Mouse (Mus musculus) heart, embryonic 12.5 days (tissue): ENCODE results near the gene Rhbdd2. TPM values are rescaled to one million over a fixed set of nuclear protein-coding genes. Genes with fewer than 3 reads are reported as not detected.

ENCODE experiments used
- ATAC-seq: fragments of 200-750 bp; cut with Nextera tagmentation; 2 replicates; pipeline ENCODE4 v1.8.0; 2017; ENCODE audit warnings: moderate TSS enrichment, moderate library complexity; ENCODE audit not compliant: insufficient number of reproducible peaks, low FRiP score
- H3K27ac ChIP-seq: fragments of 300-500 bp; sonication (generic); 2 replicates; pipeline ENCODE4 v1.5.1; 2016; ENCODE audit warnings: mild to moderate bottlenecking, moderate library complexity; ENCODE audit not compliant: poor library complexity, severe bottlenecking
- H3K27me3 ChIP-seq: fragments of 300-500 bp; sonication (generic); replicated peaks from 2 replicates; pipeline ENCODE4 v1.6.1; 2016; ENCODE audit warnings: mild to moderate bottlenecking, moderate library complexity
- H3K36me3 ChIP-seq: fragments of 300-500 bp; sonication (generic); 2 replicates; pipeline ENCODE4 v1.6.1; 2016; ENCODE audit warnings: mild to moderate bottlenecking, moderate library complexity
- H3K4me1 ChIP-seq: fragments of 300-500 bp; sonication (generic); replicated peaks from 2 replicates; pipeline ENCODE4 v1.6.1; 2016; ENCODE audit warnings: mild to moderate bottlenecking
- H3K4me2 ChIP-seq: fragments of 300-500 bp; sonication (generic); 2 replicates; pipeline ENCODE4 v1.6.1; 2016; ENCODE audit warnings: mild to moderate bottlenecking, moderate library complexity
- H3K4me3 ChIP-seq: fragments of 300-500 bp; sonication (generic); 2 replicates; pipeline ENCODE4 v1.5.1; 2016; ENCODE audit warnings: mild to moderate bottlenecking
- H3K9ac ChIP-seq: fragments of 300-500 bp; sonication (generic); 2 replicates; pipeline ENCODE4 v1.6.1; 2016; ENCODE audit warnings: mild to moderate bottlenecking, moderate library complexity
- H3K9me3 ChIP-seq: fragments of 300-500 bp; sonication (generic); replicated peaks from 2 replicates; pipeline ENCODE4 v1.6.1; 2016; ENCODE audit warnings: mild to moderate bottlenecking, moderate library complexity
- WGBS: fragments of 180-500 bp; shearing (Covaris S2); methylation state at CpG from one replicate; pipeline ENCODE4 v1.1.7; 2016; 5-methylcytosine and 5-hydroxymethylcytosine counted together
- polyA plus RNA-seq: library from polyadenylated mRNA; unstranded; fragments of >200 nt; fragmentation: Nextera tagmentation; extraction: Ambion mirVana; gene quantifications from 2 replicates; pipeline ENCODE4 v1.2.1, GENCODE M21; 2016

The Rhbdd2 gene
- polyA plus RNA-seq, 1 experiment from 2014 or later: 39.2 TPM

- Histone ChIP-seq H3K36me3 (no peaks in the 10 kb centered on the region), H3K4me2 (no peak overlapping the region), H3K4me1 (no peaks in the 10 kb centered on the region), H3K9ac (no peak overlapping the region), H3K9me3 (no peaks in the 10 kb centered on the region), H3K4me3 (no peak overlapping the region), H3K27me3 (peaks cover 2% of the 10 kb centered on the region; the same call in 1 of the 2 replicates), H3K27ac (no peak overlapping the region)
- WGBS: 78% methylated on average over 6 of the region's 6 CpGs
- ATAC-seq: no peak
These were observed 48.6 kb downstream of the Rhbdd2 start for GRCm38 (mm10) chr5:135680967-135681545.

- Histone ChIP-seq H3K9me3 (no peaks in the 10 kb centered on the region), H3K27me3 (no peaks in the 10 kb centered on the region), H3K4me3 (no peak overlapping the region), H3K36me3 (no peaks in the 10 kb centered on the region), H3K9ac (no peak overlapping the region), H3K27ac (no peak overlapping the region), H3K4me2 (no peak overlapping the region), H3K4me1 (peaks cover 4% of the 10 kb centered on the region; the same call in 1 of the 2 replicates)
- 99% methylated on average over 5 of the region's 5 CpGs for WGBS
- ATAC-seq: no peak
These were observed 49.6 kb downstream of the Rhbdd2 start for GRCm38 (mm10) chr5:135682009-135682408.

GRCm38 (mm10) chr5:135682942-135683570 lies 50.6 kb downstream of the Rhbdd2 start:
- H3K27me3 ChIP-seq: no peaks in the 10 kb centered on the region
- no peak for ATAC-seq
- H3K27ac ChIP-seq: no peak overlapping the region
- H3K4me2 ChIP-seq: no peak overlapping the region
- H3K4me1 ChIP-seq: peaks cover 8% of the 10 kb centered on the region; the same call in 1 of the 2 replicates
- H3K4me3 ChIP-seq: no peak overlapping the region
- H3K9me3 ChIP-seq: no peaks in the 10 kb centered on the region
- H3K9ac ChIP-seq: no peak overlapping the region
- 77% methylated on average over 12 of the region's 12 CpGs for WGBS
- H3K36me3 ChIP-seq: no peaks in the 10 kb centered on the region

- H3K27me3 ChIP-seq: no peaks in the 10 kb centered on the region
- 85% methylated on average over 5 of the region's 5 CpGs for WGBS
- H3K9me3 ChIP-seq: no peaks in the 10 kb centered on the region
- H3K4me1 ChIP-seq: peaks cover 28% of the 10 kb centered on the region
- H3K36me3 ChIP-seq: peaks cover 4% of the 10 kb centered on the region; the same call in 1 of the 2 replicates
- H3K27ac ChIP-seq: no peak overlapping the region
- no peak for ATAC-seq
- H3K4me3 ChIP-seq: peak overlapping the region; percentile 80
- H3K4me2 ChIP-seq: peak overlapping the region; percentile 94
- H3K9ac ChIP-seq: peak overlapping the region; percentile 94; the same call in 1 of the 2 replicates
These were observed 58.0 kb downstream of the Rhbdd2 start for GRCm38 (mm10) chr5:135690401-135690800.

GRCm38 (mm10) chr5:135691266-135691665 lies 58.8 kb downstream of the Rhbdd2 start:
- no peak overlapping the region for H3K27ac ChIP-seq
- 77% methylated on average over 4 of the region's 4 CpGs for WGBS
- H3K4me1 ChIP-seq: peaks cover 28% of the 10 kb centered on the region
- no peak for ATAC-seq
- no peaks in the 10 kb centered on the region for H3K27me3 ChIP-seq
- H3K9ac ChIP-seq: no peak overlapping the region
- H3K4me2 ChIP-seq: no peak overlapping the region
- H3K36me3 ChIP-seq: peaks cover 4% of the 10 kb centered on the region; the same call in 1 of the 2 replicates
- H3K9me3 ChIP-seq: no peaks in the 10 kb centered on the region
- H3K4me3 ChIP-seq: no peak overlapping the region

- Histone ChIP-seq H3K4me3 (no peak overlapping the region), H3K27me3 (no peaks in the 10 kb centered on the region), H3K4me2 (no peak overlapping the region), H3K9me3 (no peaks in the 10 kb centered on the region), H3K36me3 (peaks cover 7% of the 10 kb centered on the region; the same call in 1 of the 2 replicates), H3K4me1 (peaks cover 26% of the 10 kb centered on the region), H3K9ac (no peak overlapping the region), H3K27ac (no peak overlapping the region)
- no peak for ATAC-seq
- 92% methylated on average over 5 of the region's 5 CpGs for WGBS
These were observed 60.9 kb downstream of the Rhbdd2 start for GRCm38 (mm10) chr5:135693281-135693853.

GRCm38 (mm10) chr5:135695277-135695721 lies 62.9 kb downstream of the Rhbdd2 start:
- Histone ChIP-seq H3K9me3 (no peaks in the 10 kb centered on the region), H3K4me1 (peaks cover 16% of the 10 kb centered on the region), H3K4me3 (no peak overlapping the region), H3K36me3 (peaks cover 19% of the 10 kb centered on the region), H3K9ac (no peak overlapping the region), H3K27ac (no peak overlapping the region), H3K4me2 (no peak overlapping the region), H3K27me3 (no peaks in the 10 kb centered on the region)
- ATAC-seq: no peak
- WGBS: 71% methylated on average over 7 of the region's 7 CpGs

Other genes starting within 250 kb of the Rhbdd2 start
- gene Pom121, start 238.1 kb upstream of the Rhbdd2 start, polyA plus RNA-seq: 14.7 and 16.5 TPM in 2 replicates
- 44.8 and 45.0 TPM in 2 replicates for gene Hip1, start 87.5 kb upstream of the Rhbdd2 start, polyA plus RNA-seq
- gene Ccl26, start 69.0 kb upstream of the Rhbdd2 start, polyA plus RNA-seq: not detected in 2 replicates
- 0.56 and 0.73 TPM in 2 replicates for gene Ccl24, start 59.6 kb upstream of the Rhbdd2 start, polyA plus RNA-seq
- 50.6 and 54.0 TPM in 2 replicates for gene Por, start 37.4 kb downstream of the Rhbdd2 start, polyA plus RNA-seq
- 34.5 and 35.8 TPM in 2 replicates for gene Tmem120a, start 111.8 kb downstream of the Rhbdd2 start, polyA plus RNA-seq
- not detected in 2 replicates for gene Styxl1, start 145.8 kb downstream of the Rhbdd2 start, polyA plus RNA-seq
- 950 TPM in 2 replicates for gene Mdh2, start 145.9 kb downstream of the Rhbdd2 start, polyA plus RNA-seq
- 0.22 TPM in 1 of 2 replicates, not detected in the other for gene Srrm3, start 174.3 kb downstream of the Rhbdd2 start, polyA plus RNA-seq